Mouse (Mus musculus): ENCODE measurements at regions not wholly inside any gene's neighbourhood (a gene's known extent, or its start where the extent isn't known, plus 50 kb on each side); places are given as distances from the start of the nearest gene placed in this dataset.

DNA sequence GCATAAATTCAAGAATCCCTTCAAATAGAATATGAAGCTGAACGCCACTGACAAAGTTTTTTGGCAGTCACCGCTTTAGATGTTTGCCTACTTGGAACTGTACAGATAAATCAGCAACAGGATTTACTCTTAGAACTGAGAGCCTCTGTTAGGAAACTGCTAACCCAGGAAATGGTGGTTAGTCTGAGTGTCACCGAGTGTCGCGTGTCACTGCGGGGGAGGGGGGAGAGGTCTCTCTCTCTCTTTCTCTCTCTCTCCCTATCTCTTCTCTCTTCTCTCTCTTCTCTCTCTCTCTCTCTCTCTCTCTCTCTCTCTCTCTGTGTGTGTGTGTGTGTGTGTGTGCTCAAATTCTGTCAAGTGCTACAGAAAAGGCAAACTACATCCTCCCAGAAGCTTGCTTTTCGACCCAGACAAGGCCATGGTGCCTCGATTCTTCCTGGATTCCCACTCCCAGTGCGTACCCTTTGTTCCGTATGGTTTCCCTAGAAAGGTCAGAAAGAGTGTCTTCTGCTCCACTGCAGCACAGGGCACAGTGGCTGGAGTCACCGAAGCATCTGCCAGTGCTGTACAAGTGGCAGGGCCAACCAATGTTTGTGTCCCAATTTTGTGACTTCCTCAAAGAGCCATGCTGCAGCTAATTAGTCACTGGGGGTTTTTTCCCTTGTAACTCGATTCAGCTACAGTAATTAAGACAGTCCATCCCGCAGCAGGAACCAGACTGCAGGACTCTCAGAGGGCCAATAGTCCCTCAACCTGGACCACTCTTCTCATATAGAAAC, 87.0 kb downstream of the Cog6 start:
- in situ Hi-C loops (cut with MboI; ENCODE audit: low pct_unique_long_range_greater_than_20kb in 1 of 2, low sequenced_read_pairs in 2 of 2, unreplicated experiment in 1 of 2) = loop anchor here (5.0 to 25.0 kb wide), 2 partner anchors 668 kb away; partner anchors contain the start of gene Foxo1 (in 1 of the 2)

DNA sequence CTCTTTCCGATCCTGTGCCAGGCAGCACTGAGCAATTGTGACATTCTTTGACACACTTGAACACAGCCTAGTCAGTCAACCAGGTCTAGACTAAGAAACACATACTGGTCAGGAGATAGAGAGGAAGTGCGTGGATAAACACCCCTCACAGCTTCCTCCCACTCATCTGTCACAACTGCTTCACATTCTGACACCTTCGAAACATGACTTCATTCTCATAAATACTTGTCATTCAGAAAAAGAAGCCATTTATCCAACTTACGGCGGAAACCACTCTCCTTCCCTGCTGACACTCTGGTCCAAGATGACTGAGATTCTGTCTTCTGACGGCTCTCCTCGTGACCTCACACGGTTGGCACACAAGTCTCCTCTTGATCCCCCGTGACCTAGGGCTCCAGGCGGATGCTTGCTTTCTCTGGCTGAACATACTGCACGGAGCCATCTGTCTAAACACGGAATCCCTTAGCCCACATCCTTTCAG, 89.6 kb downstream of the Cog6 start:
- in situ Hi-C loops (cut with MboI; ENCODE audit: low pct_unique_long_range_greater_than_20kb in 1 of 2, low sequenced_read_pairs in 2 of 2, unreplicated experiment in 1 of 2) = loop anchor here (5.0 to 25.0 kb wide), 2 partner anchors 665 kb away; partner anchors contain the start of gene Foxo1 (in 1 of the 2)

DNA sequence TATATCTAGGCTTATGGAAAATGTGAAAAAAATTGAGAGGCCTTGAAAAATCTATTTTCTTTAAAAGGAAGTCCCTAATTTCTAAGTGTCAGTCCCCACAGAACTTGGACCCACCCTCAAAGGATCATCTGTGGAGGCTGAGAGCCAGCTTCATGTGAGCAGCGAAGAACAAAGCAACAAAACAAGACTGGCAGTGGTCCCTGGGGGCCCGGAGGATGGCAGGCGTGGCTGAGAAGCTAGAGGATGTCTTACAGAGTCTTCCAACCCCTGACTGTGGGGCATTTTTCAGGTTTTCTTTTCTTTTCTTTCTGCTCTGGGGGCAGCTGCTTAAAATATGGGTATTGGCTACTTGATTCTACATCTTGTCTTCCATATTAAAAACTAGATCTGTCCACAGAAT, 90.5 kb downstream of the Cog6 start:
- in situ Hi-C loops (cut with MboI; ENCODE audit: low pct_unique_long_range_greater_than_20kb in 1 of 2, low sequenced_read_pairs in 2 of 2, unreplicated experiment in 1 of 2) = loop anchor here (5.0 to 25.0 kb wide), 2 partner anchors 664 kb away; partner anchors contain the start of gene Foxo1 (in 1 of the 2)

DNA sequence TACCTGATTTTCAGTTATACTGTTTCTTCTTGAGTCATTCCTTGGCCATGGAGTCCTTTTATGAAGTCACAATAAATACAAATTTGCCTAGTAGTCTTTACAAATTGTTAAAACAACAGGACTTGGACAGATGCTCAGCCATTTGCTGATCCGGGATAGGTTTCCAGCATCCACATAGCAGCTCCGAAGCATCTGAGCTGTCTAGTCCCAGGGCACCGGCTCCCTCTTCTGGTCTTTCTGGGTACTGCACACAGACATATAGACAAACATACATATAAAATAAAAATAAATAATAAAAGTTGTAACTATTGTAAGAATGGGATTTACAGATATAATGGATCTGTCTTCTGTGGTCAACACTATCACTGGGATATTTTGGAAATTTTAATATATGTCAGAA, 91.8 kb downstream of the Cog6 start:
- in situ Hi-C loops (cut with MboI; ENCODE audit: low pct_unique_long_range_greater_than_20kb in 1 of 2, low sequenced_read_pairs in 2 of 2, unreplicated experiment in 1 of 2) = loop anchor here (5.0 to 25.0 kb wide), 2 partner anchors 663 kb away; partner anchors contain the start of gene Foxo1 (in 1 of the 2)

DNA sequence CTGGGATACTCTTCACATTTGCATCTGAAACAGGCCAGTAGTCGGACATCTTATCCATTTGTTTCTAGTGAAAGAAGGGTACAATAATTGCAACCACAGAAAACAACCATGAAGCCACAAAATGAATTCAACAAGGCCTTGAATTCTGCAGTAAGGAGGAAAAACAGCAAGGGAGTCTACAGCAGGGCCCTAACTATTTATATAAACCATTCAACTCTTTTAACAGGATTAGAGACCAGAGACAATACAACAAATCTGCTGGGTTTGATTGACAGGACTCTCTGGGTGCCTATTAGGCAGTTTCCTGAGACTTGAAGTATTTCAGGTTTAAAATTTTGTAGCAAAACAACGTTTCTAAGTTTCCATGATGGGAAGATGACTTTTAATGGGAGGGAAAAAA, 92.4 kb downstream of the Cog6 start:
- in situ Hi-C loops (cut with MboI; ENCODE audit: low pct_unique_long_range_greater_than_20kb in 1 of 2, low sequenced_read_pairs in 2 of 2, unreplicated experiment in 1 of 2) = loop anchor here (5.0 to 25.0 kb wide), 2 partner anchors 662 kb away; partner anchors contain the start of gene Foxo1 (in 1 of the 2)

DNA sequence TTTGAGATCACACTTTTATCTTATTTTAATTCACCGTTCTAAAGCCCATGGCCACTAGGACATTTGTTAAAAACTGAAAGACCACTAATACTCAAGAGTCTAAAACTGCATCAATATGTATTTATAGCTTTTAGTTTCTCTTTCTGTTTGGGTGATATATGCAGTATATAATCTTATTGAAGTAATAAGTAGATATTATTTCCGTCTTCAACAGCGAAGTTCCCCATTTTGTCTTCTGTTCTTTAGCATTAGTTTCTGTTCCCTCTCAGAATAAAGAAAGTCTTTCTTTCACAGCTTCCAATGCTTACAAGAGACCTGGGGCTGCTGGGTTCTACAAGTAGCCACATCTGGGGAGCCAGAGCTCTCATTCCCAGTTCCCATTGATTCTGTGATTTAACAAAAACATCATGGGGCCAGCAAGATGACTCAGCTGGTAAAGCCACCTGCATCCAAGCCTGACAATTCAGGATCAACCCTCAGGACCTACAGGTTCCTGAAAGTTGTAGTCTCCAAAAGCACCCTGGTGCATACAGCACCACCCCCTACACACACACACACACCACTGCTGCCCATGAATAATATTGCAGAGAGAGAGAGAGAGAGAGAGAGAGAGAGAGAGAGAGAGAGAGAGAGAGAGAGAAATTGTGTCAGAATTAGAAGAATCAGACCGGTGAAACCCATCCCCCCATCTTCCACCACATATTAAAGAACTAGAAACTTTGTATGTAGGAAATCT, 93.0 kb downstream of the Cog6 start:
- in situ Hi-C loops (cut with MboI; ENCODE audit: low pct_unique_long_range_greater_than_20kb in 1 of 2, low sequenced_read_pairs in 2 of 2, unreplicated experiment in 1 of 2) = no loop called here

DNA sequence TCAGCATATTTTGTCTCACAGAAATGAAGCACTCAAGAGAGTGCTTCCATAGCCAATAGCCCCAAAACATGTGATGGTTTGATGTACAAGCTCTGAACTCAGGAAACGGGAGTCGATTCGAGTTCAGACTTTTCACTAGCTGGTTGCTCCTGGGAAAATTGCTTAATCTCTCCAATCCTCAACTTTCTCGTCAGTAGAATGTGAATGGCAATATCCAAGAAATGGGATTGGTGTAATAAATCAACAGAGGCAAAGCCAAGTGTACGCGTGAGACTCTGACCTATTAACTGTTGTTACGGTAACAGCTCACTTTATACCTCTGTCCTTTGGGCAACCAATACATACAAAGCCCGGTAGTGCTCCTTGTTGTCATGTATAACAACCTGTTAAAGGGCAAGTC, 94.6 kb downstream of the Cog6 start:
- in situ Hi-C loops (cut with MboI; ENCODE audit: low pct_unique_long_range_greater_than_20kb in 1 of 2, low sequenced_read_pairs in 2 of 2, unreplicated experiment in 1 of 2) = no loop called here

DNA sequence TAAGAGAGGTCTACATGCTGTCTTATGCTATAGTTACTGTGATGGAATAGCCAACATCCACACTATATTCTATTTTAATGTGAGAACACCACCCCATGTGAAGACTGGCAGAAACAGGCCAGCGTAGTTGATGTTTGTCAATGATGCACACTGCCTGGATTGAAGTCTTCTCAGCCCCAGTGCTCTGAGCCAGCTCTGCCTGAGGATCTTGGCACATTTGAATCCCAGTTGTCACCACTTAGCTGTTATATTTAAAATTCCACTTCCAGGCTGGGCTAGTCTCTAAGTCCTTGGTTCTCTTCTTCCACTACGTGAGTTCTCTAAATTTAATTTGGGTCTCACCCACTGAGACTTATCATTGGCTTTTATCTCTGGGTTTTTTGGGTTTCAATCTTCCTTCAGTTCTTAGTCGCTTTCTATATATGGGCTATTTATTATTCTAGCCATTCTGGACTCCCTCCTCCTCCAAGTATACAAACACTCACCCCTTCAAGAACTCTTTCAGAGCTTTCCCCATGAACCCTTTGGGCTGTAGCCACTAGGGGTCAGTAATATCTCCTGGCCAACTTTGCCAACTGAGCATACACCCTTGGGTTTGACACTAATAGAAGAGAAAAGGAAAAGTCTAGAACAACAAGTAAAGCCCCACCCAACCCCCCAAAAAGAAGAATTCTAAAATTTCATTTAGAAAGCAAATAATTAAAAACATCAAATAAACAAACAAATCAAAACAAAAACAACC, 110.0 kb downstream of the Cog6 start:
- in situ Hi-C loops (cut with MboI; ENCODE audit: low pct_unique_long_range_greater_than_20kb in 1 of 2, low sequenced_read_pairs in 2 of 2, unreplicated experiment in 1 of 2) = no loop called here

DNA sequence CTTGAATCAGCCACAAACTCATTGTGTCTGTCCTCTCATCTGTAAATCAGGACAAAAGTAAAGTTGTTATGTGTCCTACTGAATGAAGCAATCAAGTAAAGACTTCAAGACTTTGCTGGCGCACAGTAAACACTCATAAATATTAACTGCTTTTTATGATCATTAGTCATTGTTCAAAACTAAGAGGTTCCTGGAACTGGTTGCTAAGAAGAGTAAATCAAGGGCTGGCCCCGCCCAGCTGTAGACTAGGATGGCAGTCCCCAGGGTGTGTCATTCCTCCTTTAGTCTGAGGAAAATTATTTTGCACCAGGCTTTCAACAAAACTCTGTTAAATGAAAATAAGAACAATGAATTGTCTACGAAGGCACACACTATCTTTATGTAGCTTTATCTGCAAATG, 113.0 kb downstream of the Cog6 start:
- in situ Hi-C loops (cut with MboI; ENCODE audit: low pct_unique_long_range_greater_than_20kb in 1 of 2, low sequenced_read_pairs in 2 of 2, unreplicated experiment in 1 of 2) = no loop called here

DNA sequence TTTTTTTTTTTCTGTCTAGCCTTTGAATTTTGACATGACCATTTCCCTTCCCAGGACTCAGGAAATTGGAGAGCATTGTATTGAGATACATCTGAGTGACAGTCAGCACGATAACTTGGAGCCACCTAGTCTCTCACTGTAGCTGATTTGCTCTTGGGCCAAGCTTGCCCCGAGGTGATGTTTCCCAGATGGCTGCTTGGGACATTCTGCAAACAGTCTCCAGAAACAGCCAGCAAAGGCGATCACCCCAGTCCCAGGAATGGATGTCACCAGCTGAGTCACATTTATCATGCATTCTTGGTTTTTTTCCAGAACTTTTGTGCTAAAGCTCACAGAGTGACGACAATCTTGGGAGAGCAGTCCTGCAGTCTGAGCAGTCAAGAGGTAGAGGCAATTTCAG, 119.4 kb downstream of the Cog6 start:
- in situ Hi-C loops (cut with MboI; ENCODE audit: low pct_unique_long_range_greater_than_20kb in 1 of 2, low sequenced_read_pairs in 2 of 2, unreplicated experiment in 1 of 2) = no loop called here

DNA sequence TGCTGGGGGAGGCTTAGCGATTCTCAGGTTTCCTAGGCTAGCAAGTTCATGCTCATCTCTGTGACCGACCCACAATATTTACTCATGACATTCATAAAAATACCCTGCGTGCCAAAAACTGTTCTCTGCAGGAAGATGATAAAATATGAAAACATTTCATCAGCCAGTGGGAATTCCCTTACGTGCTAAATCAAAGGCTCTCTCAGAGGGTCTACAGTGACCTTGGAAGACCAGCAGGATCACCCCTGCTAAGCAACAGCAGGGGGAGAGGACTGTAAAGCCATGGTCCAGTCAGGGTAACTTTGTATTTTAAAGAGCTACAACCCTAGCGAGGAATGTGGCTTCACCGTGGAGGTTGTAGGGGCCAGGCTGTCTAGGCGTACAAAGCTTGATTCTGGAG, 120.6 kb downstream of the Cog6 start:
- in situ Hi-C loops (cut with MboI; ENCODE audit: low pct_unique_long_range_greater_than_20kb in 1 of 2, low sequenced_read_pairs in 2 of 2, unreplicated experiment in 1 of 2) = no loop called here

DNA sequence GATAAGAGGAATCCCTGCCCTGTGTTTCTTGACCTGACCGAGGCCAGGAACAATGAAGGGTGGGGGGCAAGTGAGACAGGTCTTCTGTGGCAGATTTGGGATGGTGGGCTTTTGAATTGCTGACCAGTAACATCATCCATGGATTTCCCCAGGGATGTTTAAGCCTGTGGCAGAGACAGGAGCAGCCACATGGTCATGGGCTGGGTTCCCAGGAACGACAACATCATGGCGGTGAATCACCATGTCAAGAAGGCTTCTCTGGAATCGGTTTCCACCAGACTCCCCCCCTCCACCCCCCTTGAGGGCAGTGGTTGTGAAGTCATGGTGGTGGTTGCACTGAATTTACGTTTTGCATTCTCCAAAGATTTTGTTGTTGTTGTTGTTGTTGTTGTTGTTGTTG, 121.3 kb downstream of the Cog6 start:
- in situ Hi-C loops (cut with MboI; ENCODE audit: low pct_unique_long_range_greater_than_20kb in 1 of 2, low sequenced_read_pairs in 2 of 2, unreplicated experiment in 1 of 2) = no loop called here

DNA sequence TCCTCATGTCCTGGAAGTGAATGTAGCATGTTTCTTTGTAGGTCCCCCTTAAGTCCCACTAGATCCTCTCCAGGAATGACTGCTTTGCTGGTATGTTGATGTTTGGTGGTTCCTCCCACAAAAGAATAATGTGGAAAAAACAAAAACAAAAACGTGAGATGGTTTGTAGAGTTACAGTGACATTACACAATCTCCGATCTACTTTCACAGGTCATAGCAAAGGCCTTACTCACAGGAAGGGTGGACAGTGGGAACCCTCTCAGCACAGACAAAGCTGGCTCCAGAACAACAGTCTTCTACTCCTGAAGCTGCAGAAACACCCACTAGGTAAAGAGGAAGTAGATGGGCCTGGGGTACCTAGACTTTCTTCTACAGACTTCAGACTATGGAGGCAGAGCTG, 122.2 kb downstream of the Cog6 start:
- in situ Hi-C loops (cut with MboI; ENCODE audit: low pct_unique_long_range_greater_than_20kb in 1 of 2, low sequenced_read_pairs in 2 of 2, unreplicated experiment in 1 of 2) = no loop called here

DNA sequence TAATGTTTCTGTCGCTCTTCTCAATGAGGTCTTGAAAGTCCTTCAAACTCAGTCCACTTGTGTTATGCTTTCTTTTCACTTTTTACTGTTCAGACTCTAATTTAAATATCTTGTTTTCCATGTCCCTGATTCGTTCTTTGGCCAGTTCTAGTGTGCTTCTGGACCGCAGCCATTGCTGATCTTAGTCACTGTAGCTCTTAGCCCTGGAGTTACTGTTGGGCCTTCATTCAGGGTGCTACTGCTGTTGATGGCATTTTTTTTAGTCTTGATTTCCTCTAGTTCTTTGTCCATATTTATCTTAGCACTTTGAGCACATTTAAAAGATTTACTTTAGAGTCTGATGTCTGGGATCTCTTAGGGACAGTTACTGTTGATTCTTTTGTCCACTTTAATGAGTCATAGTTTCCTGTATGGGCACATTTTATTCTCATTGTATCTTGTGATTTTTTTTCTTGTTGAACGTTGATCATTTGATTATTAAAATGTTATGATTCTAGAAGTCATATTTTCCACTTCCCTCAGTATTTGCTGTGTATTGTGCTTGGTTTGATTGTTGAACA, 127.8 kb downstream of the Cog6 start:
- in situ Hi-C loops (cut with MboI; ENCODE audit: low pct_unique_long_range_greater_than_20kb in 1 of 2, low sequenced_read_pairs in 2 of 2, unreplicated experiment in 1 of 2) = no loop called here

DNA sequence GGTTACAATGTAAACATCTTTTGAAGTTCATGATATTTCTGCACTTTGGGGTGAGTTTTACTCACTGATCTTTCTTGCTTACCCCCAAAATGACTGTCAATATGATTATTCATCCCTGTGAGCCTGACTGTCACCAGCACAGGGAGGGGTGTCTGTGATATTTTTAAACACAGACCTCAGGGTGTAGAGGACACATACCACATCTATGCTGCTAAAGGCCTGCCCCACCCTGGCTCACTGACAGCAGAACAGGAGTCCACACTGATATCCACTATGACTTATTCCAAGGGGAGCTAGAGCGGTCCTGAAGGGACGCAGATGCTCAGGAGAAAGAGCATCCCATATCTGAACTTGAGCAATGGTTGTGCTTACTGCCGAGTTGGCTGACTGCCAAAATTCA, 135.1 kb downstream of the Cog6 start:
- in situ Hi-C loops (cut with MboI; ENCODE audit: low pct_unique_long_range_greater_than_20kb in 1 of 2, low sequenced_read_pairs in 2 of 2, unreplicated experiment in 1 of 2) = no loop called here

DNA sequence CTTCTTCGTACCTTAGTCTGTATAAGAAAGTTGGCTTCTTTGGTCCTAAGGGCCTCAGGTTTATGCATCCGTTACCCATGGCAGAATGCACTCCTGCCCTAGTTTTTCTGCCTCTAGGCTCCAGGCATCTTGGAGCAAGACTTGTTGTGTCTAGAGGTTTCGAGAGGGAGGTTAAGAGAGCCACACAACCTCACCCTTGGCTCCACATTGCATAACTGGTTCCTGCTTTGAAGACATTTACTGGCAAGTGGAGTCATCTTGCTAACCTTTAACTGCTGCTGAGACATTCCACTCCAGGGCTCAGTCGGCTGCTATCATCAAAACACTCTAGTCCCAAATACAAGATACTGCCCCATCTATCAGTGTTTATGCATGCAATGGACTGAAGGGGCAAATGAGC, 135.9 kb downstream of the Cog6 start:
- in situ Hi-C loops (cut with MboI; ENCODE audit: low pct_unique_long_range_greater_than_20kb in 1 of 2, low sequenced_read_pairs in 2 of 2, unreplicated experiment in 1 of 2) = no loop called here

DNA sequence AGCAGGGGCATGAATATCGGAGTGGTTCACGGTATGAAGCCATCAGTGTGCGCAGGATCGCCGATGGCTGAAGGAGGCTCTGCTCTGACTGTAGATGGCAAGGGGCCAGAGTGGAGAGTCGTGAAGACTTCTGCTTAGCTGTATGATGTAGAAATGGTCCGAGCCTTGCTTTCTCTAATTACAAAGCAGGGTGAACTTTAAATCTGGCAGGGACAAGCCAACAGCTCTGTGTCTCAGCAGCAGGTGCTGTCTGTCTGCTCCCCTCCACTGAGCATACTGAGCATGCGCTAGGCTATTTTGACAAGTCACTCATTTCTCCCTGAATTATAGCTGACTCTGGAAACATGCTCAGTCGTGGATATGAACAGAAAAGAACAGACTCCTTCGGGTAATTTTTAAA, 137.3 kb downstream of the Cog6 start:
- in situ Hi-C loops (cut with MboI; ENCODE audit: low pct_unique_long_range_greater_than_20kb in 1 of 2, low sequenced_read_pairs in 2 of 2, unreplicated experiment in 1 of 2) = no loop called here

DNA sequence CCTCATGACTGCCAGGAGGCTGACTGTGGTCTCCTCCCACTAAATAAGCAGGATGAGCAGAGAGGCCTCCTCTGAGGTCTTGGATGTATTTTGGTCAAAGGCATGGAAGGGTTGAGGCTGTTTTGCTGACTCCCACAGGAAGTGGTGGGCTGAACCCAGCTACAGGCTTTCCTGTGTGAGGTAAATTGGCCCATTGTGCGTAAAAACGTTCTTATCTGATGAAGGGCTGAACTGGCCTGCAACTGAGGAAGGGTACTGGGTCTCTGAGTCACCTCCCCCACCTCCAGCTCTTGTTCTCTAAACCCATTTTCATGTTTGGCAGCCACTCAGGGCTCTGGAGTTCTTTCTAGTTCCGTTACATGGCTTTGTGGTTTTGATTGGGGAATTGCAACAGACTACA, 138.7 kb downstream of the Cog6 start:
- in situ Hi-C loops (cut with MboI; ENCODE audit: low pct_unique_long_range_greater_than_20kb in 1 of 2, low sequenced_read_pairs in 2 of 2, unreplicated experiment in 1 of 2) = no loop called here

DNA sequence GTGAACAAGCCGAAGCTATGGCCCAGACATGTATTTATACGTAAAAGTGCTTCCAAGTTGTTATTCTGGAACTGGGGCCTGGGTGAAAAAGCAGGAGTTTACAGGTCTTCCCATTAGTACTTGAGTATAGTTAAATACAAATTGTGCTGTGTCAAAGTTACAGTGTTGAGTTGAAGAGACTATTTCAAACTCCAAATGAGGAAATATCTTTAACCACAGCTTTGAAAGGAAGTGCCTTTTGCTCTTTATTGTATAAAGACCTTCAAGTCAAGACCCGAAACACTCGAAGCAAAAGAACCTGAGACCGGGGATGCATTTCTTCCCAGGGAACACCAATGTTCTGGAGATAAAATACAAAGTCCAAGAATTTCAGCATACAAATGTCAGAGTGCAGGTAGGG, 144.8 kb downstream of the Cog6 start:
- in situ Hi-C loops (cut with MboI; ENCODE audit: low pct_unique_long_range_greater_than_20kb in 1 of 2, low sequenced_read_pairs in 2 of 2, unreplicated experiment in 1 of 2) = no loop called here
